Mouse (Mus musculus) E14TG2a.4 (cell line): ENCODE results near the gene Olfr1393.
"Not testable (repeated sequence)": the region's sequence is repeated elsewhere in the genome, so short reads cannot be mapped to it uniquely, and the experiment has no call there.

Experiments used
- H3K27me3 ChIP-seq: 2 replicates; pipeline ENCODE4 v1.6.1; 2014; ENCODE audit warnings: low read length, control low read depth; ENCODE audit not compliant: insufficient read depth
- H3K36me3 ChIP-seq: 2 replicates; pipeline ENCODE4 v1.6.1; 2014; ENCODE audit warnings: low read length, control low read depth; ENCODE audit not compliant: insufficient read depth
- H3K4me1 ChIP-seq: replicated peaks from 2 replicates; pipeline ENCODE4 v1.6.1; 2014; ENCODE audit warnings: low read depth, low read length, control low read depth
- H3K4me3 ChIP-seq: replicated peaks from 2 replicates; pipeline ENCODE4 v1.5.1; 2014; ENCODE audit warnings: mild to moderate bottlenecking, low read length
- H3K9me3 ChIP-seq: 2 replicates; pipeline ENCODE4 v1.6.1; 2014; ENCODE audit warnings: low read length, control low read depth
- CTCF ChIP-seq: conservative IDR thresholded peaks from 2 replicates; pipeline ENCODE4 v1.5.1; 2014; ENCODE audit warnings: low read length
- NANOG ChIP-seq: IDR thresholded peaks from 2 replicates; pipeline ENCODE4 v1.6.1; 2014; ENCODE audit warnings: borderline replicate concordance, low read length, mixed read lengths
- POU5F1 ChIP-seq: IDR thresholded peaks from 2 replicates; pipeline ENCODE4 v1.6.1; 2014; ENCODE audit warnings: low read length, borderline replicate concordance

The Olfr1393 gene

DNA sequence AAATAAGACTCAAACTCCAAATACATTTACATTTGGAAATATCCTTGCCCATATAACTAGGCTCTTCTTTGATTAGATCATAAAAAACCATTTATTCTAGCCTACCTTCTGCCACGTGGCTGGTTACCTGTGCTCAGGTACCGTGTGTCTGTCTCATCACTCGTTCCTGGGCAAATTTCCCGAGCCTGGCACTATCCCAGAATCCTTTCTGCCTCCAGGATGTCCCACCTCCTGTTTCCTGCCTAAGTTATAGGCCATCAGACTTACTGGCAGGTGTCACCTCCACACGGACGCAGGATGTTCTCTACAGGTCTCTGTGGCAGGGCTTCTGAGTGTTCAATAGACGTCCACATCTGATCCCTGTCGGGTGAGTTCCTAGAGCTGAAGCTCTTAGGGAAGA lies 13.0 kb upstream of the Olfr1393 start:
- peaks cover 4% of the 10 kb centered on the region; the same call in 1 of the 2 replicates for H3K36me3 ChIP-seq
- H3K9me3 ChIP-seq: no peaks in the 10 kb centered on the region
- H3K27me3 ChIP-seq: no peaks in the 10 kb centered on the region
- no peak overlapping the region for H3K4me3 ChIP-seq
- TF ChIP-seq POU5F1 (no peak), NANOG (no peak), CTCF (no peak)
- H3K4me1 ChIP-seq: peaks cover 45% of the 10 kb centered on the region

DNA sequence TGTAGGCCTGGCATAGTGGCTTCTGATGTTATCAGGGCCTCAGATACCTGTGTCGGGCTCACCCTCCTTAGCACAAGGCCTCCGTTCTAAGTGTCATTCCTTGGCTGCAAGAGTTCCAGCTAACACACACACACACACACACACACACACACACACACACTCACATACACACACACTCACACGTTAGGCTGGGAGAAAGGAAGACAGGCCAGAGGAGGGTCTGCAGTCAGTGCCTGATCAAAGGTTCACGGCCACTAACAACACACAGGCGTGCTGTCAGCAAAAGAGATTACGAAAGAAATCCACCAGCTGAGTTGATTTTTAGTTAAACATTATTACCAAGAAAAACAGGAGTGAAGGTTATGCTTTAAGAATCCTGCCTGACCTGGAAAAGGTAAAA lies 11.4 kb upstream of the Olfr1393 start:
- Histone ChIP-seq H3K36me3 (peaks cover 4% of the 10 kb centered on the region; the same call in 1 of the 2 replicates), H3K4me3 (no peak overlapping the region), H3K4me1 (peaks cover 29% of the 10 kb centered on the region), H3K27me3 (no peaks in the 10 kb centered on the region), H3K9me3 (no peaks in the 10 kb centered on the region)
- TF ChIP-seq POU5F1 (no peak), NANOG (no peak), CTCF (no peak)

DNA sequence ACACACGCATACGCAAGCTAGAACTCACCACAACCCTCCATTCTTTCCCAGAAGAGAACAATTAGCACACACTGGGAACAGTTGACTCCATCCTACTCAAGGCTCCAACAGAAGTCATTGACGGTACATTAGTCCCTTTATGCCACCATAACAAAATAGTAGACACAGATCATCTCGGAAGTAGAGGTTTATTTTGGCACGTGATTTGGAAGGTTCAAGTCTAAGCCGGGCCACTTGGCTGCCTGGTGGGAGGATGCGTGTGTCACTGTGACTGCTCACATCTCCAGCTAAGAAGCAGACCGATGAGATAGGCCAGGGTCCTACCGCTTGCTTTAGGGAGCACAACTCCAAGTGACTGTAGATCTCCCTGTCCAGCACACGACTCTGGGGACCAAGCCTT lies 10.8 kb upstream of the Olfr1393 start:
- H3K9me3 ChIP-seq: no peaks in the 10 kb centered on the region
- no peak overlapping the region for H3K4me3 ChIP-seq
- H3K4me1 ChIP-seq: peaks cover 23% of the 10 kb centered on the region
- no peaks in the 10 kb centered on the region for H3K27me3 ChIP-seq
- no peak for TF ChIP-seq CTCF
- 0 out of 2 replicates have a peak, but pooled peaks cover 3% of the 10 kb centered on the region for H3K36me3 ChIP-seq

DNA sequence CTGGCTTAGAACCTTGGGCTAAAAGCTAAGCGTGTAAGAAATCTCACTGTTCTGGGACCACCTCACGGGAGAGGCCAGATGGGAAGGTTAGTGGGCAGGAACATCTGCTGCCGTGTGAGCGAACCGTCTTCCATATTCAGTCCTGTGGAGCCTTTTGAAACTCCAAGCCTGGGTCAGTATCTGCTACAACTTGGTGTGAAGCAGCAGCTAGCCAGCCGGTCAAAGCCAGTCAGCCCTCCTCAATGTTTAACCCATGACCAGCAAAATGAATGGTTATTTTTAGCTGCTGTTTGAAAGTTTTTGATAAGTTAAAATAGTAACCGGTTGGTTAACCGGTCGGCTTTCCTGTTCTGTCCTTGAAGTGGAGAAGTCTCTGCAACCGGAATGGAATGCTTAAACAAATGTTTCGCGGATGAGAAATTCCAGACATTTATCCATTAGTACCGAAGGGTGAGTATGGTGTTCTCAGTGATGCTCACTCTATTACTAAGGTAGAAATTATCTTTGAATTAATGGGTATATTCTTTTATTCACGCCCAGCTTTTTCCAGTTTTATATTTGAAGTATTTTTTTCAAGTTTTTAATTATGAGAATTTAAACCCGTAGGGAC lies 10.0 kb upstream of the Olfr1393 start:
- no peak overlapping the region for H3K4me3 ChIP-seq
- H3K4me1 ChIP-seq: peaks cover 15% of the 10 kb centered on the region
- no peaks in the 10 kb centered on the region for H3K27me3 ChIP-seq
- H3K36me3 ChIP-seq: no peaks in the 10 kb centered on the region
- no peak for TF ChIP-seq POU5F1
- no peak for TF ChIP-seq NANOG
- no peak for TF ChIP-seq CTCF
- no peaks in the 10 kb centered on the region for H3K9me3 ChIP-seq

DNA sequence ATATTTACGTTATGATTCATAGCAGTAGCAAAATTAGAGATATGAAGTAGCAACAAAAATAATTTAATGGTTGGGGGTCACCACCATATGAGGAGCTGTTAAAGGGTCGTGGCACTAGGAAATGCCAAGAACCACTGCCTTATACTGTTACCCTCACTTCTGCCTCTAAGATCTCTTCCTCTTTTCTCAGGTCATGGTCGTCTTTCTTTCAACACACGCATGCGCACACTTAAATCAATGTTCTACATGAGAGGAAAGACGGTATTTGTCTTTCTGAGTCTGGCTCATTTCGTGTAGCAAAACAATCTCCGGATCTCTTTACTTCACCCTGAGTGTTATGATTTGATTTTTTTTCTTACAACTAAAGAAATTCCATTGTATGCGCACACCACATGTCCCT lies 8.3 kb upstream of the Olfr1393 start:
- TF ChIP-seq CTCF (no peak), NANOG (no peak), POU5F1 (no peak)
- H3K4me3 ChIP-seq: no peak overlapping the region

DNA sequence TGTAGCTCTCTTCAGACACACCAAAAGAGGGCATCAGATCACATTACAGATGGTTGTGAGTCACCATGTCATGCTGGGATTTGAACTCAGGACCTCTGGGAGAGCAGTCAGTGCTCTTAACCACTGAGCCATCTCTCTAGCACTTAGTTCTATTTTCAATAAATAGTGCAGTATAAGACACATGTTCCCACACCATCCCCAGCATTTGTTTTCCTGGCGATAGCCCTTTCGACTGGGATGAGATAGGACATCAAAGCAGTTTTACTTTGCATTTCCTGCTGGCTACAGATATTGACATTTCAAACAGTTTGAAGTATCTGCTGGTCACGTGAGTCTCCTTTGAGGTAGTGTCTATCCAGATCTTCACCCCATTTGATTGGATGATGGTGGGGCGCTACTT lies 7.7 kb upstream of the Olfr1393 start:
- TF ChIP-seq NANOG (no peak), POU5F1 (no peak), CTCF (no peak)
- Histone ChIP-seq H3K9me3 (no peaks in the 10 kb centered on the region), H3K4me1 (no peaks in the 10 kb centered on the region), H3K36me3 (no peaks in the 10 kb centered on the region), H3K4me3 (no peak overlapping the region), H3K27me3 (no peaks in the 10 kb centered on the region)

More for the DNA sequence above, 8.3 kb upstream of the Olfr1393 start:
- Histone ChIP-seq H3K9me3 (no peaks in the 10 kb centered on the region), H3K27me3 (no peaks in the 10 kb centered on the region), H3K36me3 (no peaks in the 10 kb centered on the region), H3K4me1 (peaks cover 5% of the 10 kb centered on the region)

DNA sequence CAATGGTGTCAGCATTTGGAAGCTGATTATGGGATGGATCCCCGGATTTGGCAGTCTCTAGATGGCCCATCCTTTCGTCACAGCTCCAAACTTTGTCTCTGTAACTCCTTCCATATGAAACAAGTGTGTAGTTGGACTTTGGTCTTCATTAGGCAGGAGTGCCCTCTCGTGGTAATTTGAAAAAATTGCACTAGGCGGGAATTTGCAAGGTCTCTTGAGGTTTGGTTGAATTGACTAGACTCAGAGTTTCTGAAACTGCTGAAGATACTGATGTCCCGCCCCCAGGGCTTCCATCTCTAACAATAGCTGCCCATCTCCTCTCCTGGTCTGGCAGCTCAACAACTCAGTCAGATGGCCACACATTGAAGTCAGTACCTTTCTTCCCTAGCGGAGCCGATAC lies 6.8 kb upstream of the Olfr1393 start:
- H3K4me3 ChIP-seq: no peak overlapping the region
- H3K27me3 ChIP-seq: no peaks in the 10 kb centered on the region
- H3K4me1 ChIP-seq: no peaks in the 10 kb centered on the region
- no peak for TF ChIP-seq NANOG
- peak; percentile 79 for TF ChIP-seq CTCF
- TF ChIP-seq POU5F1: no peak
- no peaks in the 10 kb centered on the region for H3K36me3 ChIP-seq
- no peaks in the 10 kb centered on the region for H3K9me3 ChIP-seq

DNA sequence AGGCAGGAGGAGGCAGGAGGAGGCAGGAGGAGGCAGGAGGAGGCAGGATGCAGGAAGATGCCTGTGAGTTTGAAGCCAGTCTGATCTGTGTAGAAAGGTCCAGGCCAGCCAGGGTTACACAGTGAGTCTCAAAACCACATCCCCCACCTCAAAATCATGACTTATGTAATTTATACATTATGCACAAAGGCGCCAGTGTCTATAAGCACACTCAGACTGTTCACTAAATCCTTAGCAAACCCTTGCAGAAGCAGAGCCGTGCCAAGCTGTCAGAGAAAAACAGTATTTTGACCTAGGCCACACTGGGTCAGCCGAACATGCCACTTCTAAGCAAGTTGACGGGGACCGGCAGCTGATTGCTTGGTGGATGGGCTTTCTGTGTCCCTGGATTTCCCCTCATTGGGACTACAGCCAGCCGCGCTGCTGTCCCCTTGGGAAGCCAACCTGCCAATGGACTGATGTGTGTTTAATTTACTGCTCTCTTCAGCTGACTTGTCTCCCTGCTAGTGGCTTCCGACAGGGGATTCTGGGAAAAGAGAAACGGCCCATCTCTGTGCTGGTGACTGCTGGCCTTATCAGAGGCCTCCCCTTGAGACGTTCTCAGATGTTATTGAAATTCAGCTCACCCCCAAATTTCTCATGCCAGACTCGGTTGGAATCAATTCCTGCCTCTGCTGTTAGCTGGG lies 4.1 kb upstream of the Olfr1393 start:
- no peaks in the 10 kb centered on the region for H3K4me1 ChIP-seq
- H3K27me3 ChIP-seq: no peaks in the 10 kb centered on the region
- no peaks in the 10 kb centered on the region for H3K36me3 ChIP-seq
- TF ChIP-seq NANOG: no peak
- TF ChIP-seq CTCF: no peak
- TF ChIP-seq POU5F1: no peak
- H3K4me3 ChIP-seq: no peak overlapping the region
- no peaks in the 10 kb centered on the region for H3K9me3 ChIP-seq

DNA sequence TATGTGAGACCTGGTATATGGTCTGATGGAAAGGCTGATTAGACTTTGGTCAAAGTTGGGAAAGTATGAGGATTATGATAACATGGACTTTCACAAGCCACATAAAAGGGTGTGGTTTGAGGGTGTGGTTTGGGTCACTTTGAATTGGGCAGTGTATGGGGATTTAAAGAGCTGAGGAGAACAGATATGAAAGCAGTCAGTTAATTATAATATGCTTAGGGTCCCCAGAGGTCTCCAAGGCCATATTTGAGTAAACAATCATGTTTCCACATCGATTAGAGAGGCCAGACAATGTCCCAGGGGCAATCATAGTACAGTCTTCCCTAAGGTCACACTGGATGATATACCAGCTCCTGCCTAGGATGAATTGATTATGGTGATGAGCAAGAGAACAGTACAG lies 6.9 kb downstream of the Olfr1393 start, which contains the start of gene Olfr1392:
Gene Olfr1392, plus strand, starts transcription at position 301 of the 400 bp plus-strand sequence.
- not testable (repeated sequence) for H3K4me3 ChIP-seq, H3K4me1 ChIP-seq, H3K27me3 ChIP-seq, H3K36me3 ChIP-seq, H3K9me3 ChIP-seq
